Mouse (Mus musculus): ENCODE data around the gene Elovl6. TPM values are rescaled to one million over a fixed set of nuclear protein-coding genes. Genes with fewer than 3 reads are reported as not detected.

The Elovl6 gene
- polyA plus RNA-seq, 1 experiment: 3.1 TPM

DNA sequence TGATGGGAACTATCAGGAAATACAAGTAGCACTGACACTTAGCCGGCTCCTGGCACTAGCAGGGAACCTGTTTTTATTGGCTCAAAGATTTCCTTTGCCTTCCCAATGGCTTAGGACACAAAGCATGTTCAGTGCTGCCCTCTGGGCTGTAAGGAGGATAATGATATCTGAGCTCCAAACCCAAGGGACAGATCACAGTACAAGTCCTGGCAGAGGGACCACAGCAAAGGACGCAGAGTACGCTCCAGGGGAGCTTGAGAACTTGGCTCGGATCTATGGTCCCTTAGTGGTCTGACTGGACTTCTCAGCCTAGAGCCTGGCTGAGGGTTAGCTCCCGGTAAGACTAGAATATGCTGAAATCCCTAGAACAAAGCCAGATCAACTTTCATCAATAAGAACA, 148.1 kb downstream of the Elovl6 start:
- H3K36me3 ChIP-seq (ENCODE audit: control insufficient read depth, insufficient read depth, low read length): no peaks in the 10 kb centered on the region
- no peak overlapping the region for H3K4me3 ChIP-seq (ENCODE audit: extremely low read depth, insufficient read depth, insufficient read length)
- no peaks in the 10 kb centered on the region for H3K4me1 ChIP-seq (ENCODE audit: control insufficient read depth, insufficient read depth, insufficient read length)
- H3K27ac ChIP-seq (ENCODE audit: insufficient read depth, low read length): no peak overlapping the region
- 88% methylated on average over 5 of the region's 5 CpGs for WGBS
- no peaks in the 10 kb centered on the region for H3K27me3 ChIP-seq (ENCODE audit: control insufficient read depth, insufficient read depth, low read length)
- no peak for DNase-seq (ENCODE audit: low read depth in 1 of 2, low spot score in 2 of 2)
- no peak for TF ChIP-seq CTCF (IDR thresholded peaks at IDR 0.05; ENCODE audit: extremely low read depth, insufficient read depth, insufficient read length, insufficient replicate concordance)
- TF ChIP-seq POLR2A (IDR thresholded peaks at IDR 0.05; ENCODE audit: low read depth, low read length): no peak

DNA sequence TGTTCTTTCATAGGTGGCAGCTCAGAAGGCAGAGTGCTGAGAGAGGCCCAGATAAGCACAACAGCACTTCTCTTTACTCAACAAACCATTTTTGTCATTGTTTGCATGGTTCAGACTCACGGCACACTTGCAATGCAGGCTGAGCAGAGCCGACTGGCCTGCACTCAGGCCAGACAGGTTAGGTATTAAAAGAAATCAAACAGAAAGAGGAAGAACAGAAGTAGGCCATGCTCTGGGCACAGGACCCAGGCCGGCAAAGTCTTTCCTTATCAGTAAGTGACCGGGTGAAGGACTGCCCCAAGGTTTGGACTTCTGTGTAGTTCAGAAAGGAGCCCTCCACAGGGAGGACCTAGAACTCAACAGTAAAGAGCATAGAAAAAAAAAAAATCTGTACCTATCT, 149.7 kb downstream of the Elovl6 start:
- Histone ChIP-seq H3K4me3 (ENCODE audit: extremely low read depth, insufficient read depth, insufficient read length) (no peak overlapping the region), H3K27me3 (ENCODE audit: control insufficient read depth, insufficient read depth, low read length) (no peaks in the 10 kb centered on the region), H3K4me1 (ENCODE audit: control insufficient read depth, insufficient read depth, insufficient read length) (no peaks in the 10 kb centered on the region), H3K27ac (ENCODE audit: insufficient read depth, low read length) (no peak overlapping the region), H3K36me3 (ENCODE audit: control insufficient read depth, insufficient read depth, low read length) (no peaks in the 10 kb centered on the region)
- DNase-seq (ENCODE audit: low read depth in 1 of 2, low spot score in 2 of 2): no peak
- WGBS: 88% methylated on average over 4 of the region's 4 CpGs
- TF ChIP-seq CTCF (IDR thresholded peaks at IDR 0.05; ENCODE audit: extremely low read depth, insufficient read depth, insufficient read length, insufficient replicate concordance) (no peak), POLR2A (IDR thresholded peaks at IDR 0.05; ENCODE audit: low read depth, low read length) (no peak)

DNA sequence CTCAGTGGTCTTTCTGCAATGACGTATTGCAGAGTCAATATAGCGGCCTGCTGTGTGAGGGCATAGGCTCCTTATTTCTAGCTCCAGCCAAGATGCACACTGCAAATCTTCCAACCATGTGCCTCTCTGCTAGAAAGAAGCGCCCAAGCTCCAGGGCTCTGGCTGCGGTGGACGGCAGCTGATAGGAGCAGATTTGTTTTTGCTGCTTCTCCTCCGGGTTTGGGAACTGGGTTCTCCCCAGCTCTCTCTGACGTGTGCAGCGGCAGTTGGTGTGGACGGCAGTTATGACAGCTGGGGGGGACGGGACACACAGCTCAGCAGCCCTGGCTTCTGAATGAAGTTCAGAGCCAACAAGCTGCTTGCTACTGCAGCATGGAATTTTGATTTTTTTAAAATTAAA, 150.2 kb downstream of the Elovl6 start:
- no peak for DNase-seq (ENCODE audit: low read depth in 1 of 2, low spot score in 2 of 2)
- Histone ChIP-seq H3K27ac (ENCODE audit: insufficient read depth, low read length) (no peak overlapping the region), H3K36me3 (ENCODE audit: control insufficient read depth, insufficient read depth, low read length) (no peaks in the 10 kb centered on the region), H3K4me3 (ENCODE audit: extremely low read depth, insufficient read depth, insufficient read length) (no peak overlapping the region), H3K27me3 (ENCODE audit: control insufficient read depth, insufficient read depth, low read length) (no peaks in the 10 kb centered on the region), H3K4me1 (ENCODE audit: control insufficient read depth, insufficient read depth, insufficient read length) (no peaks in the 10 kb centered on the region)
- WGBS: 93% methylated on average over 10 of the region's 10 CpGs
- TF ChIP-seq POLR2A (IDR thresholded peaks at IDR 0.05; ENCODE audit: low read depth, low read length) (no peak), CTCF (IDR thresholded peaks at IDR 0.05; ENCODE audit: extremely low read depth, insufficient read depth, insufficient read length, insufficient replicate concordance) (no peak)

DNA sequence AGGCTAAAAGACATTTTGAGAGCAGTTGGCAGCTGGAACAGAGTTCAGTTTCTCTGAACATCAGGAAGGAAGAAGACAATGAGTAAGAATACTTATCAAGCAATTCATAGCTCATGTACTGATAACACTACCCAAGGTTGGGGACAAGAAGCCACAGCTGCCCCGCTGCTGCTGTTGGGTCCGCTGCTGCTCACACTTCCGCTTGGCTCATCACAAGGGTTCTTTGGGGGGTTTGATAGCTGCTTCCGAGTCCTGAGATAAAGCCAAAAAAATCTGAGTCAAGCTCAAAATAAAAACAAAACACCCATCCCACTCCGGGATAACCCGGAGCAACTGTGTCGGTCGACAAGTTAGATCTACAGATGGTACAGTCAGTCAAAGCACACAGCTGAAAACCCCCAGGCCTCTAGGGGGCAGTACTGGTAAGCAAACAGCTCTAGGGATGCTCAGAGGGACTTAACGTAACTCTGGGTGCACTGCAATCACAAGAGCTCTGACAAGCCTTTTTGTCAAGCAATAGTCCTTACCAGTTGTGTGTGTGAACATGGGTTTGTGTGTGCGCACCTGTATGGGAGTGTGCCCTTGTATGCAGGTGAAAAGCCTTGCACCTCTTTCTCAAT, 151.0 kb downstream of the Elovl6 start:
- 83% methylated on average over 10 of the region's 10 CpGs for WGBS
- Histone ChIP-seq H3K4me1 (ENCODE audit: control insufficient read depth, insufficient read depth, insufficient read length) (no peaks in the 10 kb centered on the region), H3K36me3 (ENCODE audit: control insufficient read depth, insufficient read depth, low read length) (no peaks in the 10 kb centered on the region), H3K4me3 (ENCODE audit: extremely low read depth, insufficient read depth, insufficient read length) (no peak overlapping the region), H3K27ac (ENCODE audit: insufficient read depth, low read length) (no peak overlapping the region), H3K27me3 (ENCODE audit: control insufficient read depth, insufficient read depth, low read length) (no peaks in the 10 kb centered on the region)
- TF ChIP-seq CTCF (IDR thresholded peaks at IDR 0.05; ENCODE audit: extremely low read depth, insufficient read depth, insufficient read length, insufficient replicate concordance) (peak; percentile 7; the same call in 1 of the 2 replicates), POLR2A (IDR thresholded peaks at IDR 0.05; ENCODE audit: low read depth, low read length) (no peak)
- DNase-seq (ENCODE audit: low read depth in 1 of 2, low spot score in 2 of 2): peak in 1 of 2 experiments; percentile 25

DNA sequence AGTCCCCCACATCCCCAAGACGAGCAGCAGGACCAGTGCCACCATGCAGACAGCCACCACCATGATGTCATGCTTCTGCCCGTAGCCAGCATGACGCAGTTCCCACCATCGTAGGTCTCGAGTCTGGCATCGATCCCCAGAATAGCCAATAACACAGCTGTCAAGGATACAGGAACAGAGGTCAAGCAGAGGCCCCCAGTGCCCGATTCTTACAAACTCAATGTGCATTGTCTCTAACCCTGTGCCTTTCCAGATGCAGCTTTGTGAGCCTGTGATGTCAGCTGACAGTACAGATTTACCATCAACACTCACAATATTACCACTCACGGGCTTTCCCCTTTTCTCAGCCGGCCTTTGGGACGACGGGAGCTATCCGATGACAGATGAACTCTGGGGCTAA, 154.0 kb downstream of the Elovl6 start:
- 87% methylated on average over 12 of the region's 12 CpGs for WGBS
- no peaks in the 10 kb centered on the region for H3K4me1 ChIP-seq (ENCODE audit: control insufficient read depth, insufficient read depth, insufficient read length)
- H3K27ac ChIP-seq (ENCODE audit: insufficient read depth, low read length): no peak overlapping the region
- no peaks in the 10 kb centered on the region for H3K27me3 ChIP-seq (ENCODE audit: control insufficient read depth, insufficient read depth, low read length)
- no peak for DNase-seq (ENCODE audit: low read depth in 1 of 2, low spot score in 2 of 2)
- no peaks in the 10 kb centered on the region for H3K36me3 ChIP-seq (ENCODE audit: control insufficient read depth, insufficient read depth, low read length)
- no peak overlapping the region for H3K4me3 ChIP-seq (ENCODE audit: extremely low read depth, insufficient read depth, insufficient read length)
- TF ChIP-seq POLR2A (IDR thresholded peaks at IDR 0.05; ENCODE audit: low read depth, low read length) (no peak), CTCF (IDR thresholded peaks at IDR 0.05; ENCODE audit: extremely low read depth, insufficient read depth, insufficient read length, insufficient replicate concordance) (no peak)

DNA sequence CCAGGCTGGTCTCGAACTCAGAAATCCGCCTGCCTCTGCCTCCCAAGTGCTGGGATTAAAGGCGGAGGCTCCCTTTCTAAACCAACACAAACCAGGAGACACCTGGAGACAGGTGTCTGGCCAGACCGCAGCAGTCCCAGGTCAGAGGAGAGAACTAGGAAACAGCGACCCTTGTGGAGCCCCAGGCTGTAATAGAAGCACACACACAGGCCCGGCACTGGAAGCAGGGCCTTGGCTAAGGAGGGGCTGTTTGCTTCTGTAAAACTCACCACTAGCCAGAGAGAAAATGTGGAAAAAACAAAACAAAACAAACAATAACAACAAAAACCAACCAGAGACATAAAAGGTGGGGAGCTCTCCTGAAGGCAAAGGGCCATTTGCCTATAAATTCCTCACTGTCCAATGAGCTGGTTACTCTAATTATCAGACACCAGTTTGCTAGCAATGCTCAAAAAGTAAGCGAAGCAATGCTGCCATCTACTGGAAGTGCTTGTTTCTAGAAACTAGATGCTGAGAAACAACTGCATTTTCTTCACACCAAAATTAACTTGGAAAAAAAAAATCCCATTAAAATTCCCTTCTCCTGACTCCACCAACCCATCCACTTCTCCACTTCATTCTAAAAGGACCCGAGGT, 154.7 kb downstream of the Elovl6 start:
- H3K4me3 ChIP-seq (ENCODE audit: extremely low read depth, insufficient read depth, insufficient read length): no peak overlapping the region
- no peaks in the 10 kb centered on the region for H3K36me3 ChIP-seq (ENCODE audit: control insufficient read depth, insufficient read depth, low read length)
- 64% methylated on average over 8 of the region's 8 CpGs for WGBS
- peak; percentile 30 to 55 for DNase-seq (ENCODE audit: low read depth in 1 of 2, low spot score in 2 of 2)
- no peaks in the 10 kb centered on the region for H3K27me3 ChIP-seq (ENCODE audit: control insufficient read depth, insufficient read depth, low read length)
- TF ChIP-seq CTCF (IDR thresholded peaks at IDR 0.05; ENCODE audit: extremely low read depth, insufficient read depth, insufficient read length, insufficient replicate concordance): peak; percentile 12; the same call in 1 of the 2 replicates
- no peak for TF ChIP-seq POLR2A (IDR thresholded peaks at IDR 0.05; ENCODE audit: low read depth, low read length)
- H3K4me1 ChIP-seq (ENCODE audit: control insufficient read depth, insufficient read depth, insufficient read length): no peaks in the 10 kb centered on the region
- H3K27ac ChIP-seq (ENCODE audit: insufficient read depth, low read length): no peak overlapping the region

DNA sequence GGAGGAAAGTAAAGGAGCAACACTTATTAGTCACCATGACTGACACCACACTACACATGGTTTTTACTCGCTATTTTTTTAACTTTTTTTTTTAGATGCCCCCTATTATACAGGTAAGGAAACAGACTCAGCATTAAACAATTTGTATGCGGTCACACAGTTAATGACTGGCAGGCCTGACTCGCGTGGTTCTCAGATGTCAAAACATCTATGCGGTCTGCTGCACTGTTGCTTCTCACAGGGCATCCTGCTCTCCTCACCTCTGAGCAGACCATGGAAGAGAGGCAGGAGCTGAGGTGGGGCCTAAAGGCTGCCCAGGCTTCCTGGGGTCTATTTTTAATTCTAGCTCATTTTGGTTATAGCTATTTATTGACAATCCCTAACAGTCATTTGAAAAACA, 155.3 kb downstream of the Elovl6 start:
- Histone ChIP-seq H3K4me3 (ENCODE audit: extremely low read depth, insufficient read depth, insufficient read length) (no peak overlapping the region), H3K4me1 (ENCODE audit: control insufficient read depth, insufficient read depth, insufficient read length) (no peaks in the 10 kb centered on the region), H3K36me3 (ENCODE audit: control insufficient read depth, insufficient read depth, low read length) (no peaks in the 10 kb centered on the region), H3K27ac (ENCODE audit: insufficient read depth, low read length) (no peak overlapping the region), H3K27me3 (ENCODE audit: control insufficient read depth, insufficient read depth, low read length) (no peaks in the 10 kb centered on the region)
- TF ChIP-seq POLR2A (IDR thresholded peaks at IDR 0.05; ENCODE audit: low read depth, low read length): no peak
- no peak for TF ChIP-seq CTCF (IDR thresholded peaks at IDR 0.05; ENCODE audit: extremely low read depth, insufficient read depth, insufficient read length, insufficient replicate concordance)
- DNase-seq (ENCODE audit: low read depth in 1 of 2, low spot score in 2 of 2): no peak
- 77% methylated on average over 5 of the region's 5 CpGs for WGBS

Other genes with a start within 250 kb of the Elovl6 start
- 0.30 and 0.53 TPM in 2 replicates for gene Enpep, start 199.6 kb upstream of the Elovl6 start, polyA plus RNA-seq (2012; rRNA removed)
- gene Egf, start 223.0 kb downstream of the Elovl6 start, polyA plus RNA-seq (2012; rRNA removed): 2.5 and 3.6 TPM in 2 replicates